ENCODE assay signal across 9 mouse cellular contexts in genomic region chr2:109692266-109693177, GRCm38 (mm10). TPM values are rescaled to one million over a fixed set of nuclear protein-coding genes. Genes with fewer than 3 reads are reported as not detected.
DNase-seq lines count a peak whose midpoint lies in the region; ATAC-seq and TF ChIP-seq lines count a peak whose summit lies in the region.
"Had no signal": no experiment of that assay in that cellular context is flagged by ENCODE, and none has a peak within 500 bp of the region (broad histone marks: within the 10 kb centered on the region; RNA-seq: fewer than 3 reads in every experiment).

No protein-coding gene starts in this region.

- 4% methylated on average over 34 of the region's 34 CpGs for WGBS in kidney, adult 2 months
- 2% methylated on average over 34 of the region's 34 CpGs for WGBS in cerebellum, adult 2 months
- 4% methylated on average over 34 of the region's 34 CpGs for WGBS in heart, embryonic 16.5 days
- WGBS in limb, embryonic 12.5 days, result 3% methylated on average over 34 of the region's 34 CpGs

- TF ChIP-seq POLR2A in kidney, adult 2 months (IDR thresholded peaks at IDR 0.05; ENCODE audit: low read depth, low read length), result no peak
- no peak for TF ChIP-seq POLR2A in cerebellum, adult 2 months (IDR thresholded peaks at IDR 0.05; ENCODE audit: borderline replicate concordance, insufficient read depth, low read length)

- H3K4me2 ChIP-seq in heart, embryonic 16.5 days (ENCODE audit: low read depth, low read length), result peak overlapping the region; percentile 95
- H3K4me2 ChIP-seq in limb, embryonic 12.5 days, result peak overlapping the region; percentile 90

- peak overlapping the region; percentile 55; the same call in 1 of the 2 replicates for H3K9ac ChIP-seq in heart, embryonic 16.5 days (ENCODE audit: low read length)
- H3K9ac ChIP-seq in limb, embryonic 12.5 days (replicated peaks), result peak overlapping the region; percentile 69; the same call in 1 of the 2 replicates

- no peak for ATAC-seq in heart, embryonic 16.5 days (replicated peaks; ENCODE audit: extremely low read depth, insufficient read depth, low FRiP score)
- peak; percentile 20; the same call in 1 of the 2 replicates for ATAC-seq in limb, embryonic 12.5 days (ENCODE audit: insufficient number of reproducible peaks, insufficient read depth, low FRiP score, low TSS enrichment, low read depth)
- ATAC-seq in erythroid progenitor cell, adult 5-6 weeks (replicated peaks; ENCODE audit: low FRiP score, poor library complexity, severe bottlenecking), result no peak

- DNase-seq in kidney, adult 2 months, result peak; percentile 22
- DNase-seq in kidney, postnatal 25 days, result no peak
- peak; percentile 64 to 77 for DNase-seq in cerebellum, adult 2 months
- DNase-seq in retina, embryonic 14.5 days (ENCODE audit: low spot score), result peak; percentile 54
- DNase-seq in gastrocnemius, adult 8-10 months (ENCODE audit: low spot score in 2 of 2), result no peak

- no peak for TF ChIP-seq CTCF in kidney, adult 2 months (conservative IDR thresholded peaks at IDR 0.05; ENCODE audit: insufficient read depth, insufficient read length, low read depth, low read length)
- no peak; the same call in 1 of the 2 replicates for TF ChIP-seq CTCF in cerebellum, adult 2 months (IDR thresholded peaks at IDR 0.05; ENCODE audit: borderline replicate concordance, insufficient read depth, low read depth, low read length)

- no peaks in the 10 kb centered on the region for H3K9me3 ChIP-seq in heart, embryonic 16.5 days (replicated peaks; ENCODE audit: control insufficient read depth, low read length)
- H3K9me3 ChIP-seq in limb, embryonic 12.5 days, result no peaks in the 10 kb centered on the region

- no peaks in the 10 kb centered on the region for H3K36me3 ChIP-seq in kidney, adult 2 months (ENCODE audit: control insufficient read depth, insufficient read depth, low read length)
- no peaks in the 10 kb centered on the region for H3K36me3 ChIP-seq in heart, embryonic 16.5 days (ENCODE audit: control insufficient read depth, insufficient read depth)
- no peaks in the 10 kb centered on the region for H3K36me3 ChIP-seq in limb, embryonic 12.5 days

- no peaks in the 10 kb centered on the region for H3K4me1 ChIP-seq in kidney, adult 2 months (ENCODE audit: control insufficient read depth, insufficient read depth, low read length)
- H3K4me1 ChIP-seq in cerebellum, adult 2 months (ENCODE audit: control insufficient read depth, insufficient read depth, low read length), result no peaks in the 10 kb centered on the region
- peaks cover 13% of the 10 kb centered on the region for H3K4me1 ChIP-seq in heart, embryonic 16.5 days (ENCODE audit: control insufficient read depth, insufficient read depth, low read length)
- peaks cover 39% of the 10 kb centered on the region for H3K4me1 ChIP-seq in limb, embryonic 12.5 days (replicated peaks)

- no peaks in the 10 kb centered on the region for H3K27me3 ChIP-seq in kidney, adult 2 months (replicated peaks; ENCODE audit: control insufficient read depth, insufficient read depth, low read length)
- no peaks in the 10 kb centered on the region for H3K27me3 ChIP-seq in cerebellum, adult 2 months (ENCODE audit: control insufficient read depth, insufficient read depth, low read length)
- peaks cover 42% of the 10 kb centered on the region for H3K27me3 ChIP-seq in heart, embryonic 16.5 days (ENCODE audit: control insufficient read depth, insufficient read depth, low read length)
- H3K27me3 ChIP-seq in limb, embryonic 12.5 days, result peaks cover 28% of the 10 kb centered on the region; the same call in 1 of the 2 replicates
- H3K27me3 ChIP-seq: Patski had no signal

- H3K27ac ChIP-seq in kidney, adult 2 months (ENCODE audit: insufficient read depth, low read depth, low read length), result no peak overlapping the region
- no peak overlapping the region for H3K27ac ChIP-seq in cerebellum, adult 2 months (ENCODE audit: insufficient read depth, low read length)
- no peak overlapping the region for H3K27ac ChIP-seq in heart, embryonic 16.5 days (ENCODE audit: low read length)
- no peak overlapping the region for H3K27ac ChIP-seq in limb, embryonic 12.5 days

- peak overlapping the region; percentile 62 for H3K4me3 ChIP-seq in kidney, adult 2 months (ENCODE audit: insufficient read depth, low read depth, low read length)
- peak overlapping the region; percentile 80 for H3K4me3 ChIP-seq in cerebellum, adult 2 months (replicated peaks; ENCODE audit: insufficient read depth, low read depth, low read length)
- H3K4me3 ChIP-seq in heart, embryonic 16.5 days (ENCODE audit: low read length), result peak overlapping the region; percentile 66
- peak overlapping the region; percentile 62 for H3K4me3 ChIP-seq in limb, embryonic 12.5 days (replicated peaks)

RNA-seq across cellular contexts. Expression of gene Bdnf, which starts 18.0 kb away (rescaled TPM):
- 1.2 and 1.4 TPM in 2 replicates for polyA plus RNA-seq in kidney, adult 2 months (2012; rRNA removed)
- polyA plus RNA-seq in cerebellum, adult 2 months (2012; rRNA removed), result 5.7 and 5.9 TPM in 2 replicates
- 0.50 and 0.55 TPM in 2 replicates for polyA plus RNA-seq in heart, embryonic 16.5 days (2015; fragmentation: Nextera tagmentation; extraction: Ambion mirVana)
- 4.5 and 5.2 TPM in 2 replicates for polyA plus RNA-seq in limb, embryonic 12.5 days (2016; fragmentation: Nextera tagmentation; extraction: Ambion mirVana)
- total RNA-seq in erythroid progenitor cell, adult 5-6 weeks (2015; ENCODE audit: low replicate concordance), result not detected in 2 replicates
- total RNA-seq in erythroid progenitor cell, adult 5-6 weeks (2017; ENCODE audit: low replicate concordance), result not detected in 2 replicates
- total RNA-seq in gastrocnemius, adult 8-10 months (2022), result 1 to 10 TPM in 1 of 4 experiments, under 1 TPM in 3; 0.16 to 1.0 (median 0.59) TPM

Comparison
In these comparisons a context has a peak if more than half of its experiments do, and no peak if none do; other contexts are left out.
1. DNase-seq: peak in kidney, adult 2 months (single experiment), cerebellum, adult 2 months (2 of 2) and retina, embryonic 14.5 days (single experiment); none in kidney, postnatal 25 days (0 of 2) and gastrocnemius, adult 8-10 months (0 of 2).
2. Peak in every context shown above with its lines, with median percentiles within 50 percentile points of each other: H3K4me3 ChIP-seq.